ENCODE assay signal across 8 mouse cellular contexts in genomic region chr7:28741368-28741708, GRCm38 (mm10). TPM values are rescaled to one million over a fixed set of nuclear protein-coding genes. Genes with fewer than 3 reads are reported as not detected.
A peak's percentile ranks its signal among the peaks of the same experiment; 100 is the strongest.
DNase-seq lines count a peak whose midpoint lies in the region; ATAC-seq and TF ChIP-seq lines count a peak whose summit lies in the region.

No protein-coding gene starts in this region.

- H3K9me3 ChIP-seq in heart, embryonic 14.5 days (ENCODE audit: control insufficient read depth, low read length) = no peaks in the 10 kb centered on the region
- H3K9me3 ChIP-seq in G1E (replicated peaks) = no peaks in the 10 kb centered on the region
- H3K9me3 ChIP-seq in forebrain, postnatal 0 days (ENCODE audit: low read length) = no peaks in the 10 kb centered on the region

- no peak for TF ChIP-seq CTCF in G1E (IDR thresholded peaks at IDR 0.05; ENCODE audit: low read depth, low read length)
- no peak for TF ChIP-seq CTCF in forebrain, postnatal 0 days (IDR thresholded peaks at IDR 0.05; ENCODE audit: low read depth)

- H3K27ac ChIP-seq in heart, embryonic 14.5 days (replicated peaks in 1 of 2; ENCODE audit: control insufficient read depth in 1 of 2, insufficient read depth in 1 of 2, low read depth in 2 of 2, low read length in 2 of 2) = peak overlapping the region; percentile 66 to 73
- peak overlapping the region; percentile 80 for H3K27ac ChIP-seq in forebrain, postnatal 0 days (ENCODE audit: low read depth, low read length)
- H3K27ac ChIP-seq in macrophage = peak overlapping the region; percentile 83

- intact Hi-C loops in heart, postnatal 14 days (cut with DNase I) = no loop called here

- peak overlapping the region; percentile 88 for H3K9ac ChIP-seq in heart, embryonic 14.5 days (ENCODE audit: low read length)
- H3K9ac ChIP-seq in forebrain, postnatal 0 days = peak overlapping the region; percentile 72

- H3K4me2 ChIP-seq in heart, embryonic 14.5 days (ENCODE audit: low read length) = peak overlapping the region; percentile 95
- peak overlapping the region; percentile 87 for H3K4me2 ChIP-seq in forebrain, postnatal 0 days (ENCODE audit: low read depth)

- WGBS in heart, embryonic 14.5 days = 3% methylated on average over 13 of the region's 13 CpGs
- WGBS in forebrain, postnatal 0 days = 1% methylated on average over 13 of the region's 13 CpGs
- under 1% methylated on average over 13 of the region's 13 CpGs for WGBS in macrophage (ENCODE audit: missing documents)

- no peaks in the 10 kb centered on the region for H3K79me2 ChIP-seq in macrophage (ENCODE audit: inconsistent target)

- H3K4me1 ChIP-seq in heart, embryonic 14.5 days (ENCODE audit: control insufficient read depth in 2 of 2, insufficient read depth in 2 of 2, low read length in 2 of 2) = peaks cover 5 to 14% of the 10 kb centered on the region in 2 experiments
- peaks cover 39% of the 10 kb centered on the region for H3K4me1 ChIP-seq in G1E (ENCODE audit: insufficient read depth, low read depth, low read length)
- H3K4me1 ChIP-seq in forebrain, postnatal 0 days (ENCODE audit: insufficient read depth) = peaks cover 8% of the 10 kb centered on the region

- ATAC-seq in heart, embryonic 14.5 days (ENCODE audit: insufficient number of reproducible peaks, insufficient read depth, low FRiP score, low read depth) = 0 out of 2 replicates have a peak, but pooled peaks have one; percentile 2
- no peak for ATAC-seq in G1E (ENCODE audit: extremely low read depth, insufficient number of reproducible peaks, low FRiP score, poor library complexity, severe bottlenecking)
- ATAC-seq in forebrain, postnatal 0 days = peak; percentile 8

- peak overlapping the region; percentile 76 to 96 for H3K4me3 ChIP-seq in heart, embryonic 14.5 days (ENCODE audit: control insufficient read depth in 1 of 2, insufficient read depth in 1 of 2, low read depth in 1 of 2, low read length in 2 of 2)
- H3K4me3 ChIP-seq in G1E (ENCODE audit: low read depth, low read length) (peak overlapping the region; percentile 81), macrophage (ENCODE audit: inconsistent target) (peak overlapping the region; percentile 97)
- H3K4me3 ChIP-seq in forebrain, postnatal 0 days (ENCODE audit: low read depth, low read length) = peak overlapping the region; percentile 61

- H3K27me3 ChIP-seq in heart, embryonic 14.5 days (ENCODE audit: control insufficient read depth, insufficient read depth, low read length) = no peaks in the 10 kb centered on the region
- H3K27me3 ChIP-seq in G1E (ENCODE audit: insufficient read depth, low read length) = no peaks in the 10 kb centered on the region
- no peaks in the 10 kb centered on the region for H3K27me3 ChIP-seq in forebrain, postnatal 0 days (ENCODE audit: insufficient read depth, low read length)

- peaks cover 56% of the 10 kb centered on the region for H3K36me3 ChIP-seq in heart, embryonic 14.5 days (ENCODE audit: control insufficient read depth, insufficient read depth, low read length)
- H3K36me3 ChIP-seq in G1E (replicated peaks) (peaks cover 56% of the 10 kb centered on the region), macrophage (ENCODE audit: inconsistent target) (no peaks in the 10 kb centered on the region)
- H3K36me3 ChIP-seq in forebrain, postnatal 0 days (ENCODE audit: insufficient read depth) = no peaks in the 10 kb centered on the region; the same call in 1 of the 2 replicates

- DNase-seq in heart, postnatal 14 days = no peak
- DNase-seq in G1E (ENCODE audit: low spot score) (peak; percentile 26), MN1 (ENCODE audit: low spot score) (no peak)
- no peak for DNase-seq in forebrain, postnatal 0 days
- no peak for DNase-seq in embryo, embryonic 10.5 days (ENCODE audit: low spot score)
- DNase-seq in layer of hippocampus, postnatal 36 days = no peak

RNA-seq across cellular contexts. Expression of gene Mrps12, which starts 0.3 kb away (rescaled TPM):
- 129 and 135 TPM in 2 replicates for polyA plus RNA-seq in heart, embryonic 14.5 days (2014; fragmentation: Nextera tagmentation; extraction: Ambion mirVana)
- total RNA-seq in heart, postnatal 14 days (2021) = 10 to 100 TPM; 55.6 to 55.9 TPM
- total RNA-seq in G1E (2014; fragmentation: Nextera tagmentation) (12.3 and 14.2 TPM in 2 replicates), G1E (2017) (24.8 and 33.9 TPM in 2 replicates)
- polyA plus RNA-seq in G1E (2012) (217 and 283 TPM in 2 replicates), macrophage (2018) (30.6 to 48.9 TPM (median 42.1 TPM) in 3 replicates)
- 48.6 and 78.0 TPM in 2 replicates for total RNA-seq in forebrain, postnatal 0 days (2014; rRNA removed)
- polyA plus RNA-seq in forebrain, postnatal 0 days (2015; fragmentation: Nextera tagmentation; extraction: Ambion mirVana) = 101 and 119 TPM in 2 replicates
- 10 to 100 TPM in 13 of 26 experiments, 1 to 10 TPM in 12, not detected in 1; 4.5 to 16.7 (median 10.3) TPM for total RNA-seq in macrophage (2018; cell fraction: chromatin; rRNA removed)
- total RNA-seq in macrophage (2018; cell fraction: cytosol; rRNA removed) = 10 to 100 TPM; 40.9 to 83.2 (median 57.2) TPM
- 10 to 100 TPM in 24 of 26 experiments, 1 to 10 TPM in 2; 5.6 to 47.9 (median 20.1) TPM for total RNA-seq in macrophage (2018; cell fraction: nucleus; rRNA removed)
- total RNA-seq in layer of hippocampus, postnatal 36 days (2021) = 10 to 100 TPM; 55.7 to 56.6 TPM

RNA-seq across cellular contexts. Expression of gene Sars2, which starts 0.5 kb away (rescaled TPM):
- 18.8 and 20.3 TPM in 2 replicates for polyA plus RNA-seq in heart, embryonic 14.5 days (2014; fragmentation: Nextera tagmentation; extraction: Ambion mirVana)
- total RNA-seq in heart, postnatal 14 days (2021) = 10 to 100 TPM; 14.1 to 16.3 TPM
- 10.1 and 17.1 TPM in 2 replicates for total RNA-seq in G1E (2014; fragmentation: Nextera tagmentation)
- total RNA-seq in G1E (2017) = 9.1 and 10.0 TPM in 2 replicates
- 33.4 and 41.5 TPM in 2 replicates for polyA plus RNA-seq in G1E (2012)
- 12.6 and 15.1 TPM in 2 replicates for total RNA-seq in forebrain, postnatal 0 days (2014; rRNA removed)
- 14.3 and 16.1 TPM in 2 replicates for polyA plus RNA-seq in forebrain, postnatal 0 days (2015; fragmentation: Nextera tagmentation; extraction: Ambion mirVana)
- total RNA-seq in macrophage (2018; cell fraction: chromatin; rRNA removed) = 10 to 100 TPM in 19 of 26 experiments, 1 to 10 TPM in 7; 7.5 to 20.5 (median 13.7) TPM
- total RNA-seq in macrophage (2018; cell fraction: cytosol; rRNA removed) = 1 to 10 TPM; 4.3 to 7.8 (median 6.0) TPM
- 10 to 100 TPM in 13 of 26 experiments, 1 to 10 TPM in 13; 4.7 to 19.6 (median 9.7) TPM for total RNA-seq in macrophage (2018; cell fraction: nucleus; rRNA removed)
- 4.6 to 7.1 TPM (median 5.6 TPM) in 3 replicates for polyA plus RNA-seq in macrophage (2018)
- 10 to 100 TPM in 1 of 2 experiments, 1 to 10 TPM in 1; 9.9 to 11.6 TPM for total RNA-seq in layer of hippocampus, postnatal 36 days (2021)

RNA-seq across cellular contexts. Expression of gene Ccer2, which starts 14.6 kb away (rescaled TPM):
- not detected in 2 replicates for polyA plus RNA-seq in heart, embryonic 14.5 days (2014; fragmentation: Nextera tagmentation; extraction: Ambion mirVana)
- not detected for total RNA-seq in heart, postnatal 14 days (2021)
- not detected in 2 replicates for total RNA-seq in G1E (2014; fragmentation: Nextera tagmentation)
- total RNA-seq in G1E (2017) = not detected in 2 replicates
- polyA plus RNA-seq in G1E (2012) = not detected in 2 replicates
- total RNA-seq in forebrain, postnatal 0 days (2014; rRNA removed) = not detected in 2 replicates
- 0.59 and 0.98 TPM in 2 replicates for polyA plus RNA-seq in forebrain, postnatal 0 days (2015; fragmentation: Nextera tagmentation; extraction: Ambion mirVana)
- not detected for total RNA-seq in macrophage (2018; cell fraction: chromatin; rRNA removed)
- total RNA-seq in macrophage (2018; cell fraction: cytosol; rRNA removed) = under 1 TPM in 1 of 26 experiments, not detected in 25; 0.10 TPM
- not detected for total RNA-seq in macrophage (2018; cell fraction: nucleus; rRNA removed)
- not detected in 3 replicates for polyA plus RNA-seq in macrophage (2018)
- total RNA-seq in layer of hippocampus, postnatal 36 days (2021) = under 1 TPM; 0.38 to 0.45 TPM

RNA-seq across cellular contexts. Expression of gene Fbxo17, which starts 24.7 kb away (rescaled TPM):
- 8.0 and 8.6 TPM in 2 replicates for polyA plus RNA-seq in heart, embryonic 14.5 days (2014; fragmentation: Nextera tagmentation; extraction: Ambion mirVana)
- under 1 TPM; 0.44 to 0.74 TPM for total RNA-seq in heart, postnatal 14 days (2021)
- total RNA-seq in G1E (2014; fragmentation: Nextera tagmentation) (not detected in 2 replicates), G1E (2017) (0.27 TPM in 1 of 2 replicates, not detected in the other)
- polyA plus RNA-seq in G1E (2012) (not detected in 2 replicates), macrophage (2018) (0.09 TPM in 1 of 3 replicates, not detected in the others)
- 2.8 and 4.6 TPM in 2 replicates for total RNA-seq in forebrain, postnatal 0 days (2014; rRNA removed)
- polyA plus RNA-seq in forebrain, postnatal 0 days (2015; fragmentation: Nextera tagmentation; extraction: Ambion mirVana) = 4.2 and 4.5 TPM in 2 replicates
- total RNA-seq in macrophage (2018; cell fraction: chromatin; rRNA removed) = 1 to 10 TPM in 1 of 26 experiments, under 1 TPM in 1, not detected in 24; 0.79 to 1.1 TPM
- under 1 TPM in 5 of 26 experiments, not detected in 21; 0.05 to 0.13 (median 0.09) TPM for total RNA-seq in macrophage (2018; cell fraction: cytosol; rRNA removed)
- under 1 TPM in 3 of 26 experiments, not detected in 23; 0.41 to 0.66 (median 0.59) TPM for total RNA-seq in macrophage (2018; cell fraction: nucleus; rRNA removed)
- 1 to 10 TPM in 1 of 2 experiments, under 1 TPM in 1; 0.92 to 1.3 TPM for total RNA-seq in layer of hippocampus, postnatal 36 days (2021)

RNA-seq across cellular contexts. Expression of gene Sirt2, which starts 25.2 kb away (rescaled TPM):
- 56.4 and 57.7 TPM in 2 replicates for polyA plus RNA-seq in heart, embryonic 14.5 days (2014; fragmentation: Nextera tagmentation; extraction: Ambion mirVana)
- total RNA-seq in heart, postnatal 14 days (2021) = 10 to 100 TPM; 71.6 to 75.1 TPM
- 50.1 and 60.0 TPM in 2 replicates for total RNA-seq in G1E (2014; fragmentation: Nextera tagmentation)
- 34.1 and 36.4 TPM in 2 replicates for total RNA-seq in G1E (2017)
- 103 and 114 TPM in 2 replicates for polyA plus RNA-seq in G1E (2012)
- total RNA-seq in forebrain, postnatal 0 days (2014; rRNA removed) = 49.6 and 58.1 TPM in 2 replicates
- 105 and 106 TPM in 2 replicates for polyA plus RNA-seq in forebrain, postnatal 0 days (2015; fragmentation: Nextera tagmentation; extraction: Ambion mirVana)
- 100 to 1,000 TPM; 134 to 393 (median 201) TPM for total RNA-seq in macrophage (2018; cell fraction: chromatin; rRNA removed)
- 100 to 1,000 TPM; 106 to 194 (median 140) TPM for total RNA-seq in macrophage (2018; cell fraction: cytosol; rRNA removed)
- 100 to 1,000 TPM in 21 of 26 experiments, 10 to 100 TPM in 5; 66.8 to 249 (median 138) TPM for total RNA-seq in macrophage (2018; cell fraction: nucleus; rRNA removed)
- polyA plus RNA-seq in macrophage (2018) = 103 to 230 TPM (median 168 TPM) in 3 replicates
- 100 to 1,000 TPM; 156 to 162 TPM for total RNA-seq in layer of hippocampus, postnatal 36 days (2021)
